ENCODE assay signal across 12 mouse cellular contexts in genomic region chr11:6445441-6445840, GRCm38 (mm10). TPM values are rescaled to one million over a fixed set of nuclear protein-coding genes. Genes with fewer than 3 reads are reported as not detected.
DNase-seq lines count a peak whose midpoint lies in the region; ATAC-seq and TF ChIP-seq lines count a peak whose summit lies in the region.
"Had no signal": no experiment of that assay in that cellular context is flagged by ENCODE, and none has a peak within 500 bp of the region (broad histone marks: within the 10 kb centered on the region; RNA-seq: fewer than 3 reads in every experiment).

No protein-coding gene starts in this region.

- H3K4me2 ChIP-seq in hindbrain, embryonic 15.5 days: peak overlapping the region; percentile 67; the same call in 1 of the 2 replicates
- H3K4me2 ChIP-seq in hindbrain, embryonic 16.5 days (ENCODE audit: low read length): no peak overlapping the region; the same call in 1 of the 2 replicates
- H3K4me2 ChIP-seq in lung, postnatal 0 days (replicated peaks; ENCODE audit: low read depth, low read length): no peak overlapping the region
- H3K4me2 ChIP-seq in stomach, embryonic 15.5 days: peak overlapping the region; percentile 49; the same call in 1 of the 2 replicates

- no peaks in the 10 kb centered on the region for H3K27me3 ChIP-seq in hindbrain, embryonic 15.5 days
- H3K27me3 ChIP-seq in hindbrain, embryonic 16.5 days (replicated peaks; ENCODE audit: control insufficient read depth, insufficient read depth, low read length): no peaks in the 10 kb centered on the region
- H3K27me3 ChIP-seq in lung, postnatal 0 days (replicated peaks; ENCODE audit: insufficient read depth, low read length): no peaks in the 10 kb centered on the region
- H3K27me3 ChIP-seq in limb, embryonic 10.5 days (ENCODE audit: low read depth, poor library complexity, severe bottlenecking): no peaks in the 10 kb centered on the region
- H3K27me3 ChIP-seq in stomach, embryonic 15.5 days (replicated peaks): no peaks in the 10 kb centered on the region

- TF ChIP-seq CTCF in lung, postnatal 0 days (IDR thresholded peaks at IDR 0.05): peak; percentile 23

- no peak overlapping the region for H3K27ac ChIP-seq in hindbrain, embryonic 15.5 days (replicated peaks)
- no peak overlapping the region for H3K27ac ChIP-seq in hindbrain, embryonic 16.5 days (ENCODE audit: low read depth, low read length)
- no peak overlapping the region for H3K27ac ChIP-seq in lung, postnatal 0 days (ENCODE audit: low read length)
- H3K27ac ChIP-seq in limb, embryonic 10.5 days: peak overlapping the region; percentile 99
- H3K27ac ChIP-seq in stomach, embryonic 15.5 days: no peak overlapping the region

- H3K4me3 ChIP-seq in hindbrain, embryonic 15.5 days: no peak overlapping the region
- no peak overlapping the region for H3K4me3 ChIP-seq in hindbrain, embryonic 16.5 days (ENCODE audit: low read length)
- H3K4me3 ChIP-seq in lung, postnatal 0 days (ENCODE audit: low read depth, low read length): no peak overlapping the region
- H3K4me3 ChIP-seq in limb, embryonic 10.5 days: peak overlapping the region; percentile 90; the same call in 1 of the 2 replicates
- H3K4me3 ChIP-seq in stomach, embryonic 15.5 days (replicated peaks): no peak overlapping the region

- no peaks in the 10 kb centered on the region for H3K9me3 ChIP-seq in hindbrain, embryonic 15.5 days
- no peaks in the 10 kb centered on the region for H3K9me3 ChIP-seq in hindbrain, embryonic 16.5 days (ENCODE audit: control insufficient read depth, low read length)
- no peaks in the 10 kb centered on the region for H3K9me3 ChIP-seq in lung, postnatal 0 days (ENCODE audit: low read length)
- no peaks in the 10 kb centered on the region for H3K9me3 ChIP-seq in limb, embryonic 10.5 days (replicated peaks)
- no peaks in the 10 kb centered on the region for H3K9me3 ChIP-seq in stomach, embryonic 15.5 days

- H3K4me1 ChIP-seq in hindbrain, embryonic 15.5 days (replicated peaks): peaks cover 12% of the 10 kb centered on the region
- H3K4me1 ChIP-seq in hindbrain, embryonic 16.5 days (ENCODE audit: control insufficient read depth, insufficient read depth, low read depth, low read length): peaks cover 8% of the 10 kb centered on the region
- H3K4me1 ChIP-seq in lung, postnatal 0 days (ENCODE audit: insufficient read depth, low read depth, low read length): peaks cover 3% of the 10 kb centered on the region; the same call in 1 of the 2 replicates
- peaks cover 11% of the 10 kb centered on the region; the same call in 1 of the 2 replicates for H3K4me1 ChIP-seq in limb, embryonic 10.5 days
- 0 out of 2 replicates have a peak, but pooled peaks cover 4% of the 10 kb centered on the region for H3K4me1 ChIP-seq in stomach, embryonic 15.5 days

- H3K36me3 ChIP-seq in hindbrain, embryonic 15.5 days: no peaks in the 10 kb centered on the region
- H3K36me3 ChIP-seq in hindbrain, embryonic 16.5 days (ENCODE audit: control insufficient read depth, insufficient read depth, low read length): no peaks in the 10 kb centered on the region
- H3K36me3 ChIP-seq in lung, postnatal 0 days (ENCODE audit: insufficient read depth, low read length): no peaks in the 10 kb centered on the region
- peaks cover 15% of the 10 kb centered on the region for H3K36me3 ChIP-seq in limb, embryonic 10.5 days
- no peaks in the 10 kb centered on the region for H3K36me3 ChIP-seq in stomach, embryonic 15.5 days

- no peak for TF ChIP-seq EP300 in lung, postnatal 0 days (IDR thresholded peaks at IDR 0.05)

- 85% methylated on average over 4 of the region's 4 CpGs for WGBS in hindbrain, embryonic 15.5 days
- WGBS in hindbrain, embryonic 16.5 days: 82% methylated on average over 4 of the region's 4 CpGs
- WGBS in lung, postnatal 0 days: 57% methylated on average over 4 of the region's 4 CpGs
- WGBS in limb, embryonic 10.5 days: 84% methylated on average over 4 of the region's 4 CpGs
- WGBS in stomach, embryonic 15.5 days: 77% methylated on average over 4 of the region's 4 CpGs

- ATAC-seq in hindbrain, embryonic 15.5 days (ENCODE audit: low FRiP score, low read depth): no peak
- ATAC-seq in hindbrain, embryonic 16.5 days: no peak
- no peak for ATAC-seq in lung, postnatal 0 days
- ATAC-seq in stomach, embryonic 15.5 days (ENCODE audit: insufficient read depth, low FRiP score, low read depth): no peak
- ATAC-seq: CD4-positive, CD25-positive, alpha-beta regulatory T cell, adult 4 months had no signal

- H3K9ac ChIP-seq in hindbrain, embryonic 15.5 days: no peak overlapping the region
- no peak overlapping the region for H3K9ac ChIP-seq in hindbrain, embryonic 16.5 days (ENCODE audit: low read depth, low read length)
- no peak overlapping the region for H3K9ac ChIP-seq in lung, postnatal 0 days (replicated peaks; ENCODE audit: low read depth)
- H3K9ac ChIP-seq in stomach, embryonic 15.5 days: no peak overlapping the region

- DNase-seq in lung, postnatal 0 days (ENCODE audit: low spot score): no peak
- no peak for DNase-seq in lung, postnatal 25 days (ENCODE audit: low spot score)
- no peak for DNase-seq in limb, embryonic 10.5 days (ENCODE audit: low spot score)
- no peak for DNase-seq in testis, postnatal 10 days (ENCODE audit: low spot score)
- DNase-seq: adrenal gland, adult 2 months; cerebellum, adult 9-11 months; heart, postnatal 36 days; right cerebral cortex, postnatal 25 days had no signal

RNA-seq across cellular contexts. Expression of gene H2afv, which starts 1.2 kb away (rescaled TPM):
- polyA plus RNA-seq in hindbrain, embryonic 15.5 days (2015; fragmentation: Nextera tagmentation; extraction: Ambion mirVana): 259 and 323 TPM in 2 replicates
- 223 and 239 TPM in 2 replicates for polyA plus RNA-seq in hindbrain, embryonic 16.5 days (2015; fragmentation: Nextera tagmentation; extraction: Ambion mirVana)
- polyA plus RNA-seq in lung, postnatal 0 days (2015; fragmentation: Nextera tagmentation; extraction: Ambion mirVana): 259 and 268 TPM in 2 replicates
- 583 and 781 TPM in 2 replicates for polyA plus RNA-seq in limb, embryonic 10.5 days (2016; fragmentation: Nextera tagmentation; extraction: Ambion mirVana)
- polyA plus RNA-seq in stomach, embryonic 15.5 days (2015; fragmentation: Nextera tagmentation; extraction: Ambion mirVana): 399 and 425 TPM in 2 replicates

RNA-seq across cellular contexts. Expression of gene Ppia, which starts 30.2 kb away (rescaled TPM):
- polyA plus RNA-seq in hindbrain, embryonic 15.5 days (2015; fragmentation: Nextera tagmentation; extraction: Ambion mirVana): 4,085 and 4,343 TPM in 2 replicates
- polyA plus RNA-seq in hindbrain, embryonic 16.5 days (2015; fragmentation: Nextera tagmentation; extraction: Ambion mirVana): 4,094 and 4,423 TPM in 2 replicates
- 3,011 and 3,180 TPM in 2 replicates for polyA plus RNA-seq in lung, postnatal 0 days (2015; fragmentation: Nextera tagmentation; extraction: Ambion mirVana)
- polyA plus RNA-seq in limb, embryonic 10.5 days (2016; fragmentation: Nextera tagmentation; extraction: Ambion mirVana): 5,840 and 6,698 TPM in 2 replicates
- polyA plus RNA-seq in stomach, embryonic 15.5 days (2015; fragmentation: Nextera tagmentation; extraction: Ambion mirVana): 5,074 and 5,744 TPM in 2 replicates

RNA-seq across cellular contexts. Expression of gene Purb, which starts 30.3 kb away (rescaled TPM):
- 10.7 and 11.0 TPM in 2 replicates for polyA plus RNA-seq in hindbrain, embryonic 15.5 days (2015; fragmentation: Nextera tagmentation; extraction: Ambion mirVana)
- polyA plus RNA-seq in hindbrain, embryonic 16.5 days (2015; fragmentation: Nextera tagmentation; extraction: Ambion mirVana): 11.2 and 11.5 TPM in 2 replicates
- polyA plus RNA-seq in lung, postnatal 0 days (2015; fragmentation: Nextera tagmentation; extraction: Ambion mirVana): 21.4 and 25.5 TPM in 2 replicates
- polyA plus RNA-seq in limb, embryonic 10.5 days (2016; fragmentation: Nextera tagmentation; extraction: Ambion mirVana): 15.9 and 17.9 TPM in 2 replicates
- polyA plus RNA-seq in stomach, embryonic 15.5 days (2015; fragmentation: Nextera tagmentation; extraction: Ambion mirVana): 28.5 and 28.7 TPM in 2 replicates

RNA-seq across cellular contexts. Expression of gene Zmiz2, which starts 56.6 kb away (rescaled TPM):
- polyA plus RNA-seq in hindbrain, embryonic 15.5 days (2015; fragmentation: Nextera tagmentation; extraction: Ambion mirVana): 29.6 and 30.8 TPM in 2 replicates
- polyA plus RNA-seq in hindbrain, embryonic 16.5 days (2015; fragmentation: Nextera tagmentation; extraction: Ambion mirVana): 29.1 and 29.6 TPM in 2 replicates
- 8.6 and 8.7 TPM in 2 replicates for polyA plus RNA-seq in lung, postnatal 0 days (2015; fragmentation: Nextera tagmentation; extraction: Ambion mirVana)
- 10.9 and 12.4 TPM in 2 replicates for polyA plus RNA-seq in limb, embryonic 10.5 days (2016; fragmentation: Nextera tagmentation; extraction: Ambion mirVana)
- polyA plus RNA-seq in stomach, embryonic 15.5 days (2015; fragmentation: Nextera tagmentation; extraction: Ambion mirVana): 10.7 and 11.1 TPM in 2 replicates

Comparison
In these comparisons a context has a peak if more than half of its experiments do, and no peak if none do; other contexts are left out.
1. H3K4me2 ChIP-seq: peak in hindbrain, embryonic 15.5 days (single experiment) and stomach, embryonic 15.5 days (single experiment); none in hindbrain, embryonic 16.5 days (single experiment) and lung, postnatal 0 days (single experiment).